Mouse (Mus musculus) bone marrow, adult 2 months (tissue): ENCODE results near the gene Trpd52l3.

Source experiments
- CTCF ChIP-seq: fragments of 200-500 bp; IDR thresholded peaks from 2 replicates; pipeline ENCODE4 v1.5.1; 2011; ENCODE audit warnings: low read length, control low read depth; ENCODE audit not compliant: control insufficient read depth, insufficient read depth
- POLR2A ChIP-seq: fragments of 200-500 bp; IDR thresholded peaks from 2 replicates; pipeline ENCODE4 v1.6.1; 2011; ENCODE audit warnings: low read depth, mild to moderate bottlenecking, control low read depth, low read length, borderline replicate concordance; ENCODE audit not compliant: control insufficient read depth

DNA sequence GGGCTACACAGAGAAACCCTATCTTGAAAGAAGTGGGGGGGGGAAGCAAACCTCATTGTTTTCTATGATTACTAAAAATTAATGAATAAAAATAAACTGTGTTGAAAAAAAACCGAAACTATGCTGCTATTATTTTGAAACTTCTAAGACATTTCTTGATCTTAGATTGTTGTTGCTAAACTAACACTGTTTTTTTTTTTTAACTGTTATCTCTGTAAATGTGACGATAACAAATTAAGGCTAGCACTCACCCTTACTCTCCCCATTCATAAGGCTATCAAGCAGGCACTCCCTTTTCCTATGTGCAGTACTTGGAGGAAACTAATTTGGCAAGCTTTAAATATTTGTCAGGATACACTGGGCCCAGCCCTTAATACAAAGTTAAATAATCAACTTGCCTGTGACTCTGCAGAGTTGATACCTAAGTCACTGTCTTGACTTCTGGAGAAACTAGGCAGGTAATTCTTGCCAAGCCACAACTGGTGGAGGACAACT is 39.9 kb upstream of the Trpd52l3 start:
- TF ChIP-seq CTCF (no peak), POLR2A (no peak)
